Mouse (Mus musculus) CD4-positive, CD25-positive, alpha-beta regulatory T cell, adult 2 months (primary cell): ENCODE measurements at regions not wholly inside any gene's neighbourhood (a gene's known extent, or its start where the extent isn't known, plus 50 kb on each side); places are given as distances from the start of the nearest gene placed in this dataset.

Source experiments
- DNase-seq: peaks from one replicate; pipeline ENCODE4 v3.0.0-alpha.2; 2012; ENCODE audit warnings: low read depth, low spot score

DNA sequence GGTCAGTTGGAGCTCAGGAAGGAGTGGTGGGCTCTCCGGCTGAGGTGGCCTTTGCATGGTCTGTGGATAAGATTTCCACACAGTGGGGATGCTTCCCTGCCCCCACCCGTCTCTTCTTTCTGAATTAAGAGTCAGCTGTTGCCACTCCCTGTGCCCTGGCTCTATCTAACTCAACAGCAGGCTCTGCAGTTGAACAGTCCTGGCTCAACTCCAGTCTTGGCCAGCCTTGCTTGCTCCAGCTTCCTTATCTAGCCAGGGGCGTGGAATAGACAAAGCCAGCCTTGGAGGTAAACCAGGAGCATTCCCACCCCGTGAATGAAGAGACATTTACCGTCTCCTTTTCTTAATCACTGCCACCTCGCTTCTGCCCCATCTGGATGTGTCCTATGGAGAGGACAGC lies 89.7 kb downstream of the Mn1 start:
- no peak for DNase-seq

DNA sequence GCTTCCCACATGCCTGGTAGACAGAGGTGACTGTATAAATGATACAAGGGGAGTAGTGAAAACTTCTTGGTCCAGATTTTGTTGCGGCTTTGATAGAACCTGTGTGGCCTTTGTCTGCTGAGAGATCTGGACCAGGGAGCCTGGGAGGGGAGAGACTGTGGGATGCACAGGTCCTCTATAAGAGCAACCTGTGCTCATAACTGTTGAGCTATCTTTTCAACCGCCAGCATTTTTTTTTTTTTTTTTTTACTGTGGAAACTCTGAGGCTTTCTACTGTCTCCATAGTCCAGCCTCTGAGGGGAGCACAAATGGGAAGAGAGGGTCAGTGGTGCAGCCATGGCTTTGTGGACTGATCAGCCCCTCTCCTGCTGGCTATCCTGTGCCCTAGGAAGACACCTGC lies 90.2 kb downstream of the Mn1 start:
- no peak for DNase-seq

DNA sequence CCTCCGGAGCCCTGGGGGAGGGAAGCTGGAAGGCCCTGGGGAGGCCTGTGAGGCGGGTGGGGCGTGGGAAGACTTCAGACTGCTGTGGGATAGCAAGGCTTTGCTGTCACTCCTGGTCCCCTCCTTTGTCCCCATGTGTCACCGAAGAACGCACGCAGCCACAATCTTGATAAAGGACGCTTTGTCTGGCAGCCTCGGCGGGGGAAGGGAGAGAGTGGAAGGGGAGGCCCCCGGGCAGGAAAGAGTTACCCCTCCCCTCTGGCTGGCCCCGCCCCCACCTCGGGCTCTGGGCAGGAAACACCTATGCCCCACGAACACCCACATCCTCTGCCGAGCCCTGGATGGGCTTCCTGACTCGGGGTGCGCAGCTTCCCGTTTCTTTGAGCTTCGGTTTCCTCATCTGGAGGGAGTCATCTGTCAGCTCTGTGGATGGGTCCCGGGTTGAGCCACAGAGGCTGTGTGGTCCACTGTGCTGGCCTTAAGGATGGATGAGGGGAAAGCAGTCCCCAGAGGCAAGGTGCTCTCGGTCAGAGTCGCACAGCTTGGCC lies 91.9 kb downstream of the Mn1 start:
- DNase-seq = peak; percentile 94

GRCm38 (mm10) chr5:111509575-111510057 lies 92.5 kb downstream of the Mn1 start:
- DNase-seq = peak; percentile 60

DNA sequence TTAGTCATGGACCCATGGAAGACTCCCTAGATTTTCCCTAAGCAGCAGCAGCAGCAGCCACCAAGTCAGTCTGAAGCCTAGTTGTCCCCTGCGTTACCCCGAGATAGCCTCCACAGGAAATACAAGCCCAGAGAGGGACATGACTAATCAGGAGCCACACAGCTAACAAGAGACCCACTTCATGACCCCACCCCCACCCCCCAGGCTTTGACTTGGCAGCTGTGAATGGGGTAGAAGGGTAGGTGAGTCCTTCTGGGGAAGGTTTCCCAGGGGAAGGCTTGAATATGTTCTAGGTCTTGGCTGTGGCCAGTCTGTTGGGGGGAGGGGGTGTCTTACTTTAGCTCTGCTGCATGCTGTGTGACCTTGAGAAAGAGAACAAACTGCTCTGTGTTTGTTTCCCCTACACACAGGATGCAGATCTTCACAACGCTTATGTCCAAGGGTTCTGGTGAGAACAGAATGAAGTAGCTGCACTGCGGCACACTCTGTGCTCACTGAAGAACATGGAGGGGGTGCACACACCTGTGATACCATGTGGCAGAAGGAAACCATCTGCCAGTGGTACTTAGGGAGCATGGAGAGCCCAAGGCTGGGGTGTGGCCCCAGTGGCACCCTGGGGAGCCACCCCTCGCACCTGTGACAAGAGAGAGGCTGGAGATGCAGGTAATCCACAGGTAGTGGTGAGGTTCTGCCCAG lies 93.2 kb downstream of the Mn1 start:
- peak; percentile 47 for DNase-seq

DNA sequence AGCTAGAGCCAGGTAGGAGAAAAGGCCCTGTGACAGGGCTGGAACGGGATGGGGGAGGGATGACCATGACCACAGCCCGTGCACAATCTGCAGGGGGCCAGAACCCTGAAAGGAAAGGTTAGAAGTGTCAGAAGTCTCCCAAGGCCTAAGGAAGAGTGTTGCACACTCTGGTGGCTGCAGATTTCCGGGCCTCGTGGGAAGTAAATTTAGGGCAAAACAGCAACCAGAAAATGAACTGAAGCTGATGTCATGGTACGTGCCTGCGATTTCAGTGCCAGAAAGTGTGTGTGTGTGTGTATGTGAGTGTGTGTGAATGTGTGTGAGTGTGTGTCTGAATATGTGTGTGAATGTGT lies 93.7 kb downstream of the Mn1 start:
- DNase-seq = peak; percentile 32

DNA sequence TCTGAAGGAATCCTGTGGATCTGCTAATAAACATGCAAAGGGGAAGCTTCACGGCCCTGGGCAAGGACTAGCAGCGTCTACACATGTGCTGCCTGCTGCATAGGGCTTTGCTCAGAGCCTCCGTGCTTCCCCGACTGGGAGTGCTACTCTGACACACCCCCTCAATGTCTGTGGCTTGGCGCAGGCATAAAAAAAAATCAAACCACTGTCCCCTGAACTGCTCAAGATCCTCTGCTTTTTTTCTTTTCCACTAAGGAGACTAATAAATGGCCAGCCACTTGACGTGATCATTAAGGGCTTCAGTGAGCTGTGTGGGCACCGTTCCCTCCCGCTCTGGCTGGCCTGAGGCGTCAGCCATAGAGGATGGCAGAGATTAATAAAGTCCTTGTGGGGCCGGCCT lies 94.8 kb downstream of the Mn1 start:
- no peak for DNase-seq

- DNase-seq = no peak
Measured at GRCm38 (mm10) chr5:111513976-111514375, 96.8 kb downstream of the Mn1 start.

DNA sequence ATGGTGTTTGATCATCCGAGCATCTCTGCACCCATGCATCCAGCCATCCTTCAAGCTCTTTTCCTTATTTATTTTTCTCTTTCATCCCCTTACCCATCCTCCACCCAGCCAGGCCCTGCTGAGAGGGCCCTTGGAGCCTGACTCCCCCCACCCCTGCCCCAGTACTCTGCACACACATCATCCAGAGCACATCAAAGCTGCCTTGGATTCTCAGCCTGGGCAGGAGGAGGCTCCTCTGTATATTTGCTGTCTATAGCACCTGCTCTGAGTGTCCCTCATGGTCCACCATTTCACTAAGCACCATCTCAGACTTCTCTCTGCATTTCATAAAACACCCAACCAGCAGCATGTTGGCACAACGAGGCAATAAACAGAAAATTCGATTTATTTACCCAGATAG lies 101.9 kb downstream of the Mn1 start:
- no peak for DNase-seq

DNA sequence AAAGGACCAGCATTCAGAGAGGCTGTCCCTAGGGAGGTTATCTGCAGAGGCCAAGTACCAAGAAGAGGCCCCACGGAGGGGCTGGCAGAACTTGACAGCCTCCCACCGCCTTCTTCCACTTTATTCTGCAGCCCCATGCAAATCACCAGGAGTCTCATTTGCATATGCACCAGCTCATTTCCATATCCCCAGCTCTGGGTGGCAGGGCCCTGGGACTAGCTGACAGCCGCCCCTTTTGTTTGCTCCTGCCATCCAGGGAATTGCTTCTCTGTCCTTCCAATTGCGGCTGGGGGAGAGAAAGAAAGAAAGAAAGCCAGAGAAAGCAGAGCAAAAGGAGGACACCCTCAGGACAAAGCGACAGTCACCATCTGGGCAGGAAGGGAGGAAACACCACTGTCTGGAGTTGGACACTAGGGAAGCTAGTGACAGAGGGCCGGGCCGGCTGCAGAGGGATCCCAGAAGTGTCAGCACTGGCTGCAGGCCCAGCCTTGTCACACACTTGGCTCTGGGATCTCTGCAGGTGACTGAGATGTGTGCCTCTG lies 102.4 kb downstream of the Mn1 start:
- no peak for DNase-seq

GRCm38 (mm10) chr5:111521866-111522265 lies 104.7 kb downstream of the Mn1 start:
- DNase-seq = no peak

DNA sequence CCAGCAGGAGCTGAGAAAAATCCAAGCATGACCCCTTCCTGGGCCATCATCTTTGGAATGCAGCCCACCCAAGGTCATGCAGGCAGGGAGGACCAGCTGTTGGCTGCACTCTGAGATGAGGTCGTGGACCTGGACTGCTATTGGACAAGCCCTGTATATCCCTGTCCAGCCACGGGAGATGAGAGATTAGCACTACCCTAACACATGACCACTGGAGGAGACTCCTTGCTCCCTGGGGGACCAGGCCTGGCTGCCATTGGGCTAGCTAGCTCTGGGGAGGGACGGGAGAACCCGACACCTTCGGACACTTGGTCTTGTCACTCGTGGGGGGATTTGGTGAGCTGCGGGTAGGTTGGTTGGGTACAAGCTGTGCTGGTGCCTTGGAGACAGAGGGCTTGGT lies 105.4 kb downstream of the Mn1 start:
- DNase-seq = no peak

DNA sequence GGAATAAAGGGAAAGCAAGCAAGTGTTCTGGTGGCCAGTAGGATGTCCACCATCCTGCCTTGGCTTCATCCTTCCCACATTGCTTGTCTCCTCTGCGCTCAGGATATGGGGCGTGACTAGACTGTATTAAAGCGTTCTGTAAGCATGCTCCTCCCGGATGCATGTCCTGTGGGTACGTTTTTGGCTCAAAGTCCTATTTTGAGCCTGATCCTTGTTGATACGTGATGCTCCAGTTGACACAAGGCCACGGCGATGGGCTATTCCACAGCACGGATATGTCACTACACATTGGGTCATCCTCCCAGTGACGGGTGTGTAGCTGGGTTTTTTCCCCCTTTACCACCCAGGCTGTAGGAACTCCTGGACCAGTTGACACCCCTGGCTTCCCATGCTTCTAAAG lies 110.6 kb downstream of the Mn1 start:
- no peak for DNase-seq

DNA sequence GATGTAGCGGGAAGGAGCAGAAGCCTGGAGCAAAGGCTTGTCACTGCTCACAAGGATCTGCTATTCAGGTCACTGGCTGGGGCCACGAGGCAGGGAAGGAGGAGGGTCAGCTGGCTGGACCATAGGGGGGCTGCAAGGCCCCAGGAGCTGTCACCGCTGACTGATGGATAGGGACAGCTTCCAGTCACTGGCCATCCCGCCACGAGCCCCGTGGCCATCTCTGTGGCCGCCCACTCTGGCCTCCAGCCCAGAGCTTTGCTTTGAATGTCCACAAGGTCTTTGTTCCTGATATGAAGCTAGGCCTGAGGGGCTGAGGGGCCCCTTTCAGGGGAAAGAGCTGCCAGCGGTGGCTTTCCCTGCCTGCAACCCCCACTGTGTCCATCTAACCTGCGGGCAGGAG lies 111.9 kb downstream of the Mn1 start:
- DNase-seq = no peak

DNA sequence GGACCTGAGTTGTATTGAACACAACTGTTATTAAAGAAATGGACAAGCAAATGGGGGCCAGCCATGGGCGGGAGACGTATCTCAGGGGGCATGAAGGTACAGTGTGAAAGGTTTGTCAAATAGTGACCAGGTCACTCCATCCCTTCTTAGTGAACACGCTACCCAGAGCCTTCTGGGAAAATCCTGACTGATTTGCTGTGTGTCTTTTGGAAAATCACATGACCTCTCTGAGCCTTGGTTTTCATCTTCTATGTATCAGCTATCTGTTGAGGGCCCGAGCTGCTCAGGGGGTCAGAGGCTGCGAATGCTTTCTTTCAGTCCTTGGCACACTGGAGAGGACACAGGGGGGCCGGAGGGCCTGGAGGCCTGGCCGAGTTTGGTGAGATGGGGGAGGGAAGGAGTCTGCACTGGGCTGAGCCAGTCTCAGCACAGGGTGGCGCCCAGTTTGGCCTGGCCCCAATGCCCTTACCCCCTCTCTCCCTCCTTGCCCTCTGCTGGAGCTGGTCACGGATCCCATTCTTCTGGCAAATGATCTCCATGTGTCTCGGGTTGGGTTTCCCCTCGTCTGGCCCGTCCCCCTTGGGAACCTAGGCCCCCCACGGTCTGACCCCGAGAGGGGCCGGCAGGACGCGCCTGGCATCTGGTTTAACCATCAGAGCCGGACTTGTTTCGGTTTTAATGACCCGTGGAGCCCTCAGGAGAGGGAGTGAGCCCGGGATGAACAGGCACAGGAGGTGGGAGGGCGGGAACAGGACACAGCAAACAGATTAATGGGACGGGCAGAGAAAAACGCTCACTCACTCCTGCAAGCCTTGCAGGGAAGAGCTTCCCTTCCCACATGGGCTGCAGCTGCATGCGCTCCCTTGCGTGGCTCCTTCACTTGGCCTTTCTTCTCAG lies 113.7 kb downstream of the Mn1 start:
- no peak for DNase-seq

GRCm38 (mm10) chr5:111532446-111533035 lies 115.4 kb downstream of the Mn1 start:
- no peak for DNase-seq

- no peak for DNase-seq
Measured at GRCm38 (mm10) chr5:111535978-111536377, 118.8 kb downstream of the Mn1 start.

DNA sequence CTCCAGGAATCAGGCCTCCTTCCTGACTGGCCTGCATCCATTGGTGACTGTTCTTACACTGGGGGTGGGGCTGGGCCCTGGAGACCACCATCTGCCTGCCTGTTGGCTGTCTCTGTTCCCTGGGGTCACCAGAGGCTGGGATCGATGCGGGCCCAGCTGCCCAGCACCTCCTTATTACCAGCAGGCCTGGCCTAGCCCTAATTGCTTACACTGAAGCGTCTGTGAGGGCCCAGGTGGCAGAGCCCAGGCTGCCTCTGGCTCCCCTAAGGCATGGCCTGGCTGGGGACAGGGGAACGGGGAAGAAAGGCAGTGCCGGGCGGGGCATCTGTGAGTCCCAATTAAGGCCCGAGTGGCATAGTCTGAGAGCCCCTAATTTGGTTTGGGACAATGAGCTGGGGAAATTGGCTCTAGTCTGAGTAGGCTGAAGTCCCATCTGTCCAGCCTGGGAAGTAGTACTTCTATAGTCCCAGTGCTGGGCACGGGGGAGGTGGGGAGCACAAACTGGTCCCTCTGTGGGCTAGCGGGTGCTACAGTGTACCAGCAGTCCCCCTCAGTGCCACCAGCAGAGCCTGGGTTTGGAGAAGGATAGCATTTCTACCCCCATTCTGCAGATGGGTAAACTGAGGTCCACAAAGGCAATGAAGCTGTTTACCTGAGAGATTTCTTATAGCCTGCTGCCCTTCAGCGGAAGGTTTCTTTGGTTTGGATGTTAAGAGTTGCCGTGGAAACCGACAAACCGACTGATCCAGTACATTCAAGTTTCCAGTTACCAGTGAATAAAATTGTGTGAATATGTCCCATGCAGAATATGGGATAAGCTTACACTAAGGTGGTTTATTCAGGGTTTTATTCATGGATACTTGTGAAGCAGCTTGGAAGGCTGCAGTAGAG lies 121.6 kb downstream of the Mn1 start:
- no peak for DNase-seq

DNA sequence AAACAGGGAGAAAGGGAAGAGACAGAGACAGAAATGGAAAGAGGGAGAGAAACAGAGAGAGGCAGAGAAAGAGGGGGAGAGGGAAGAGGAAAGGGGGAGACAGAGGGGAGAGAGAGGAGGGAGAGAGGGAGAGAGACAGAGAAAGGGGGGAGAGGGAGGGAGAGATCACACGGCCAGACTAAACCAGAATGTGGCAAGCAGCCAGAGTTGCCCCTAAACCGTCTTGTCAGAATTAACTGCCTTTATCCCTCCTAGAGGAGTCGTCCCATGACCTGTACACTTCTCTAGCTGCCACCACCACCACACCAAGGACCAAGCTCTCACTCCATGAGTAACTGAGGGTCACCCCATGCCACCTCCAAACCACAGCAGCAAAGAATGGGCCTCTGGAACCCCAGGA lies 123.3 kb downstream of the Mn1 start:
- DNase-seq = no peak

GRCm38 (mm10) chr5:111542077-111542476 lies 124.9 kb downstream of the Mn1 start:
- no peak for DNase-seq
